Mouse (Mus musculus): ENCODE measurements around the gene Atp8a2. TPM values are rescaled to one million over a fixed set of nuclear protein-coding genes. Genes with fewer than 3 reads are reported as not detected.
A peak's percentile ranks its signal among the peaks of the same experiment; 100 is the strongest.

Gene Atp8a2
- total and polyA plus RNA-seq, 3 experiments: 1.8 to 4.3 (median 3.1) TPM

GRCm38 (mm10) chr14:60129564-60129963, 67.4 kb downstream of the Atp8a2 start:
- Histone ChIP-seq H3K36me3 (ENCODE audit: control insufficient read depth, insufficient read depth, low read length) (no peaks in the 10 kb centered on the region), H3K4me3 (no peak overlapping the region), H3K79me2 (replicated peaks; ENCODE audit: control insufficient read depth, insufficient read depth, low read length) (no peaks in the 10 kb centered on the region), H3K4me1 (ENCODE audit: control insufficient read depth, insufficient read depth, low read length) (no peaks in the 10 kb centered on the region), H3K9ac (ENCODE audit: low read depth, low read length) (no peak overlapping the region), H3K27me3 (ENCODE audit: control insufficient read depth, insufficient read depth, low read length) (no peaks in the 10 kb centered on the region), H3K27ac (no peak overlapping the region)
- intact Hi-C loops (cut with DNase I): no loop called here
- no peak for DNase-seq
- no peak for TF ChIP-seq CTCF (IDR thresholded peaks at IDR 0.05)
- no peak for TF ChIP-seq EP300 (IDR thresholded peaks at IDR 0.05; ENCODE audit: insufficient read depth, low read depth, low read length)
- TF ChIP-seq POLR2A (IDR thresholded peaks at IDR 0.05; ENCODE audit: insufficient read depth, low read depth, low read length): no peak
- WGBS: 77% methylated on average over 5 of the region's 5 CpGs

DNA sequence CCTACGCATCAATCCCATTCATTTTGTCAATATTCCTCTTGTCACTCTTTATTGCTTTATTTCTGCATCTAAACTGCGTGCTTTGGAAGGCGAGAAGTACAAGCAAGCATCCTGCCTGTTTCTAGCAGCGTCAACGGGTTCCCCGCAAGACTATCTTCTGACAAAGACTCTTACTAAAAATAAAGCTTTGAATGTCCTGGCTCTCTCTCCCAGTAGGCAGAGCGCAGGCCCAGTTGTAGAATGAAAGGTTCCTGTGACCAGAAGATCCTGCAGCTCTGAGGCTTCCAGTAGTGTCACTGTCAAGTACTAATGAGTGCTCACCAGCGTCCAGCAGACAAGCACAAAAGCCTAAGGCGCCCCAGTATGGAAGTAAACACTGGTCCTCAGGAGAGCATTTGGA, 71.8 kb downstream of the Atp8a2 start:
- DNase-seq: peak in 1 of 2 experiments; percentile 5
- 51% methylated on average over 9 of the region's 9 CpGs for WGBS
- intact Hi-C loops (cut with DNase I): no loop called here

DNA sequence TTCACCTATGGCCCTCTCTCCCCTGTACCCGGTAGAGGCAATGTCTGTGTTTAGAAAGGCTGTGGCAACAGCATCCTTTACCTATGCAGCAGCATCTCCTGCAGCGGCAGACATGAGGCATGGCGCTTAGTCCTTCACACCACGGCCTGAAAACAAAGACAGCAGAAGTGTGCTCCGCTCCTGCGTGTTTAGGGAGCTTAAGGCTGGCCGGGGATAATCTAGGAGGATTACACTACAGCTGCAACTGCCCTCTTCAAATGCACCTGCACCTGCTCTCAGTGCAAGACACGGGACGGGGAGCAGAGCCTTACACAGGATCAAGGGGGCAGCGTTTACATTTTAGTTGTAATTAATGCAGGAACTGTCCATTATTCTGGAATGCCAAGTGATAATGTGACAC, 75.4 kb downstream of the Atp8a2 start:
- WGBS: 72% methylated on average over 10 of the region's 10 CpGs
- H3K4me1 ChIP-seq (ENCODE audit: control insufficient read depth, insufficient read depth, low read length): no peaks in the 10 kb centered on the region
- no peaks in the 10 kb centered on the region for H3K36me3 ChIP-seq (ENCODE audit: control insufficient read depth, insufficient read depth, low read length)
- no peaks in the 10 kb centered on the region for H3K27me3 ChIP-seq (ENCODE audit: control insufficient read depth, insufficient read depth, low read length)
- H3K27ac ChIP-seq: no peak overlapping the region
- H3K4me3 ChIP-seq: no peak overlapping the region
- intact Hi-C loops (cut with DNase I): no loop called here
- DNase-seq: no peak
- TF ChIP-seq POLR2A (IDR thresholded peaks at IDR 0.05; ENCODE audit: insufficient read depth, low read depth, low read length): no peak
- no peak for TF ChIP-seq CTCF (IDR thresholded peaks at IDR 0.05)
- no peak for TF ChIP-seq EP300 (IDR thresholded peaks at IDR 0.05; ENCODE audit: insufficient read depth, low read depth, low read length)
- H3K79me2 ChIP-seq (replicated peaks; ENCODE audit: control insufficient read depth, insufficient read depth, low read length): no peaks in the 10 kb centered on the region
- no peak overlapping the region for H3K9ac ChIP-seq (ENCODE audit: low read depth, low read length)

More for the DNA sequence above, 71.8 kb downstream of the Atp8a2 start:
- Histone ChIP-seq H3K79me2 (replicated peaks; ENCODE audit: control insufficient read depth, insufficient read depth, low read length) (no peaks in the 10 kb centered on the region), H3K36me3 (ENCODE audit: control insufficient read depth, insufficient read depth, low read length) (no peaks in the 10 kb centered on the region), H3K4me1 (ENCODE audit: control insufficient read depth, insufficient read depth, low read length) (no peaks in the 10 kb centered on the region), H3K27ac (no peak overlapping the region), H3K4me3 (no peak overlapping the region), H3K9ac (ENCODE audit: low read depth, low read length) (no peak overlapping the region), H3K27me3 (ENCODE audit: control insufficient read depth, insufficient read depth, low read length) (no peaks in the 10 kb centered on the region)
- TF ChIP-seq CTCF (IDR thresholded peaks at IDR 0.05) (no peak), EP300 (IDR thresholded peaks at IDR 0.05; ENCODE audit: insufficient read depth, low read depth, low read length) (no peak), POLR2A (IDR thresholded peaks at IDR 0.05; ENCODE audit: insufficient read depth, low read depth, low read length) (no peak)

DNA sequence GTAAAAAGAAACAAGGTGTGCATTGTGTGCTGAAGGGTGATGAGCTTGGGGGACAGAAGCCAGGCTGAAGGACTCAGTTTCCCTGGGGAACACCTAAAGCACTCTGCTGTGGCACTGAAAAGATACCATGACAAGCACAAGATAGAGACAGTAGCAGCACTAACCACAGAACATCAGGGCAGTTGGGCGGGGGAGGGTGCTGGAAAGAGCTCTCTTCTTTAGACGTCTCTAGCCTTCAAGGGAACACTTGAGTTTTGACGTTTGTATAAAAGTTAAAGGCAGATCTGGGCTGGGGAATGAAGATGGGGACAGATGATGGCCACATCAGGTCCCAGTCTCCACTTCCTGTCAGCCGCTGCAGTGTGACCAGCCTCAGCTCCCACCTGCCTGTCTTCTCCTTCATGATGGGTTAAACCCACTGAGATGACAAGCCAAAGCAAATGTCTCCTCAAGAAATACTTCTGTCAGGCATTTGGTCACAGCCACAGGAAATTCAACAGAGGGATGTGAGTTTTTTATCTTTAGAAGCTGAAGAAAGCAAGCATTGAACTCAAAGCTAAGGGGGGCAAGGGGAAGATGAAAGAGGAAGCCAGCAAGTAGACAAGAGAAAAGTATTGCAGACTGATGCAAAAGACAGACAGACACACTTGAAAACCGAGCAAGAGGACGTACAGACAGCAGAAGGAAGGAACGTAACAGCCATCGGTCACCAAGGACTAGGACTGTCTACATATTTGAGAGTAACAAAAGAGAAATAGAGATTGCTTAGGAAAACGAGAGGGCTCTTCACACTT, 79.0 kb downstream of the Atp8a2 start:
- intact Hi-C loops (cut with DNase I): no loop called here
- Histone ChIP-seq H3K79me2 (replicated peaks; ENCODE audit: control insufficient read depth, insufficient read depth, low read length) (no peaks in the 10 kb centered on the region), H3K27me3 (ENCODE audit: control insufficient read depth, insufficient read depth, low read length) (no peaks in the 10 kb centered on the region), H3K4me3 (no peak overlapping the region), H3K9ac (ENCODE audit: low read depth, low read length) (no peak overlapping the region), H3K27ac (no peak overlapping the region), H3K4me1 (ENCODE audit: control insufficient read depth, insufficient read depth, low read length) (no peaks in the 10 kb centered on the region), H3K36me3 (ENCODE audit: control insufficient read depth, insufficient read depth, low read length) (no peaks in the 10 kb centered on the region)
- DNase-seq: no peak
- no peak for TF ChIP-seq EP300 (IDR thresholded peaks at IDR 0.05; ENCODE audit: insufficient read depth, low read depth, low read length)
- no peak for TF ChIP-seq CTCF (IDR thresholded peaks at IDR 0.05)
- TF ChIP-seq POLR2A (IDR thresholded peaks at IDR 0.05; ENCODE audit: insufficient read depth, low read depth, low read length): no peak
- 69% methylated on average over 9 of the region's 9 CpGs for WGBS

- H3K36me3 ChIP-seq (ENCODE audit: control insufficient read depth, insufficient read depth, low read length): no peaks in the 10 kb centered on the region
Measured at GRCm38 (mm10) chr14:60086808-60087725, 109.9 kb downstream of the Atp8a2 start.

More at GRCm38 (mm10) chr14:60086808-60087725, 109.9 kb downstream of the Atp8a2 start:
- 14% methylated on average over 33 of the region's 33 CpGs for WGBS
- 0 out of 2 replicates have a peak, but pooled peaks cover 5% of the 10 kb centered on the region for H3K27me3 ChIP-seq (ENCODE audit: control insufficient read depth, insufficient read depth, low read length)
- no peak overlapping the region for H3K4me3 ChIP-seq
- no peaks in the 10 kb centered on the region for H3K4me1 ChIP-seq (ENCODE audit: control insufficient read depth, insufficient read depth, low read length)
- TF ChIP-seq EP300 (IDR thresholded peaks at IDR 0.05; ENCODE audit: insufficient read depth, low read depth, low read length): no peak
- no peak overlapping the region for H3K27ac ChIP-seq
- DNase-seq: no peak
- no peaks in the 10 kb centered on the region for H3K79me2 ChIP-seq (replicated peaks; ENCODE audit: control insufficient read depth, insufficient read depth, low read length)
- H3K9ac ChIP-seq (ENCODE audit: low read depth, low read length): no peak overlapping the region
- intact Hi-C loops (cut with DNase I): no loop called here
